Mouse (Mus musculus) CD4-positive, CD25-positive, alpha-beta regulatory T cell (primary cell): Measurements from ENCODE around the gene Omg. TPM values are rescaled to one million over a fixed set of nuclear protein-coding genes. Genes with fewer than 3 reads are reported as not detected.

ENCODE experiments used
- polyA plus RNA-seq: library from polyadenylated mRNA; unstranded; fragments of 100-300 nt; shearing (Covaris generic); gene quantifications from one replicate; pipeline ENCODE4 v1.2.1, GENCODE M21; 2017

Gene Omg
- not detected for polyA plus RNA-seq

GRCm38 (mm10) chr11:79503845-79504244 lies at the start of gene Omg:
TSS of gene Omg (minus strand) at chr11:79504084.

GRCm38 (mm10) chr11:79530333-79530761 lies 26.5 kb upstream of the Omg start, which contains the start of the genes Evi2 and Evi2a:
TSS of gene Evi2 (minus strand) at chr11:79530589.
TSS of gene Evi2a (minus strand) at chr11:79530609.

DNA sequence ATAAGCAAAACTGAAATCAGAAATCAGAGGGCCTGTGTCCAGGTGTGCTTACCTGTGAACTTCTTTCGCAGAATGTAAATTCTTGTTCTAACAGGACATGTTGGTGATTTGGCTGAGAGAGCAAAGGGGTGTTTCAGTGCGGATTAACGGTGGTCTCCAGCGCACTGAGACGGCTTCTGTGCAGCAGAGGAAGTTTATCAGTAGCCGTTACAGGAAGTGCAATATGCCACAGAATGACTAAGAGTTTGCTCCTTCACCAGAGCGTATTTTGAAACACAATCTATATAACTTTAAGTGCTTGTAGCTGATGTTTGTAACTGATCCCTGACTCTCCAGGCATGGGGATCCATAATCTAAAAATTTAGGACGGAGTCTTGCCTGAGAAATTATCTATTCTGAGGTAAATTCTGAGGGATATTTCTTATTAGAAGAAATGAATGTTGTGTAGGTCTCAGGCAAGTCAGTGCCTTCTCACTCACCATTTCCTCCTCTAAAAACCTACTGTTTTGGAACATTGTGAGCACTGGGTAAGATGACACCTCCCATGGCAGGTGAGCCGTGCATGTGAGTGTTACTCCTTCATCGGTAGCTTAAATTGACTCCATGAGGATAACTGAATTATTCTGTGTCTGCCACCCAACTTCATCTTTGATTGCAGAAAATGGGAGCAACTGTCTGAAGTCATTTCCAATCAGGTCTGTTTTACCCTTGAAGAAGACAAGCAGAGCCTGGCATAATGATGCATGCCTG lies 19.9 kb upstream of the Omg start, which contains the start of gene Evi2b:
Evi2b (minus strand) TSS at position 203 of the 750 bp plus-strand sequence.

Other genes with a start within 250 kb of the Omg start
- 126 TPM for gene Wsb1, start 249.4 kb downstream of the Omg start, polyA plus RNA-seq
- gene Gm9964, start 207.2 kb downstream of the Omg start, polyA plus RNA-seq, result not detected
- gene Nf1, start 164.4 kb downstream of the Omg start, polyA plus RNA-seq, result 1.3 TPM
- 43.5 TPM for gene Evi2b, start 19.7 kb upstream of the Omg start, polyA plus RNA-seq
- gene Evi2, start 26.5 kb upstream of the Omg start, polyA plus RNA-seq, result 3.9 TPM
- gene Evi2a, start 26.5 kb upstream of the Omg start, polyA plus RNA-seq, result 24.9 TPM
- 17.8 TPM for gene Rab11fip4, start 87.1 kb upstream of the Omg start, polyA plus RNA-seq